Mouse (Mus musculus): ENCODE results near the gene Cwh43.

DNA sequence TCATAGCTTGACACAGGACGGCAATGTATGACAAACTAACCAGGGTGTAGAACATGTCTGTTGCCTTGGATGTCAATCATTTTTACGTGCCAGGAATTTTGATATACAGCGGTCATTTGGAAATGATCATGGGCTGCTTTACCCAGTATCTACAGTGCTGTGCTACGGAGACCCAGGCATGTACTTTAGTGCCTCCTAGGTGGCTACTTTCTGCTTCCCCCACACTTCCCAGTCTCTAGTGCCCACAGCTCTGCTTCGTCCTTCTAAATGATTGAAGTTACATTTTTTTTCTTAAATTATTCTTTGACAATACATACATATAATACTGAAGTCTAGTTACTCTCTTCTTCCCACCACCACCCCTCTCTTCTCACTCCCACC is 49.4 kb downstream of the Cwh43 start:
- TF ChIP-seq CHD2 (IDR thresholded peaks at IDR 0.05; ENCODE audit: low read depth, low read length) (no peak), MAFK (IDR thresholded peaks at IDR 0.05; ENCODE audit: insufficient read depth, low read depth, low read length) (no peak), ZC3H11A (IDR thresholded peaks at IDR 0.05; ENCODE audit: borderline replicate concordance, low read depth, low read length) (no peak), HCFC1 (IDR thresholded peaks at IDR 0.05; ENCODE audit: borderline replicate concordance, insufficient read depth, low read length) (no peak)
